17 mouse cellular contexts compared by ENCODE assay signal in genomic region chr7:132568817-132569216, GRCm38 (mm10). TPM values are rescaled to one million over a fixed set of nuclear protein-coding genes. Genes with fewer than 3 reads are reported as not detected.
A peak's percentile ranks its signal among the peaks of the same experiment; 100 is the strongest.
DNase-seq lines count a peak whose midpoint lies in the region; ATAC-seq and TF ChIP-seq lines count a peak whose summit lies in the region.
"Had no signal": no experiment of that assay in that cellular context is flagged by ENCODE, and none has a peak within 500 bp of the region (broad histone marks: within the 10 kb centered on the region; RNA-seq: fewer than 3 reads in every experiment).

No protein-coding gene starts in this region.

- ATAC-seq in liver, postnatal 0 days, result no peak; the same call in 1 of the 2 replicates

- H3K9me3 ChIP-seq in liver, postnatal 0 days (ENCODE audit: low read length), result no peaks in the 10 kb centered on the region
- H3K9me3 ChIP-seq: G1E; hindbrain, embryonic 15.5 days; neural tube, embryonic 12.5 days had no signal

- peaks cover 40% of the 10 kb centered on the region for H3K36me3 ChIP-seq in liver, postnatal 0 days (replicated peaks; ENCODE audit: insufficient read depth, low read length)

- TF ChIP-seq CTCF in liver, postnatal 0 days (IDR thresholded peaks at IDR 0.05; ENCODE audit: low read depth), result no peak

- no peak for TF ChIP-seq EP300 in liver, postnatal 0 days (IDR thresholded peaks at IDR 0.05; ENCODE audit: low read depth)

- no peak overlapping the region for H3K4me3 ChIP-seq in liver, postnatal 0 days (ENCODE audit: low read depth, low read length)
- H3K4me3 ChIP-seq: hindbrain, embryonic 15.5 days; neural tube, embryonic 12.5 days had no signal

- H3K9ac ChIP-seq in liver, postnatal 0 days (replicated peaks), result no peak overlapping the region
- H3K9ac ChIP-seq: hindbrain, embryonic 15.5 days; neural tube, embryonic 12.5 days had no signal

- peaks cover 19% of the 10 kb centered on the region for H3K4me1 ChIP-seq in liver, postnatal 0 days (ENCODE audit: insufficient read depth)

- H3K4me2 ChIP-seq in liver, postnatal 0 days (ENCODE audit: low read depth, low read length), result no peak overlapping the region
- H3K4me2 ChIP-seq: hindbrain, embryonic 15.5 days; neural tube, embryonic 12.5 days had no signal

- peaks cover 22% of the 10 kb centered on the region for H3K27me3 ChIP-seq in liver, postnatal 0 days (ENCODE audit: insufficient read depth, low read length)
- H3K27me3 ChIP-seq: hindbrain, embryonic 15.5 days; neural tube, embryonic 12.5 days had no signal

- H3K27ac ChIP-seq in liver, postnatal 0 days (ENCODE audit: low read depth), result no peak overlapping the region
- H3K27ac ChIP-seq: hindbrain, embryonic 15.5 days; neural tube, embryonic 12.5 days had no signal

- WGBS in liver, postnatal 0 days (ENCODE audit: insufficient replicate concordance), result 64% methylated on average over 6 of the region's 6 CpGs

- DNase-seq in layer of hippocampus, adult 9-11 months, result peak; percentile 26
- DNase-seq in layer of hippocampus, adult 9-10 months (ENCODE audit: low spot score), result no peak
- peak; percentile 62 for DNase-seq in T-cell, adult 2 months (ENCODE audit: low spot score)
- peak; percentile 48 for DNase-seq in naive thymus-derived CD4-positive, alpha-beta T cell, adult 2 months (ENCODE audit: low read depth)
- DNase-seq in thymus, postnatal 14 days, result peak; percentile 67
- no peak for DNase-seq in liver, postnatal 0 days
- DNase-seq in right cerebral cortex, postnatal 25 days, result no peak
- no peak for DNase-seq in embryo, embryonic 9.5 days (ENCODE audit: extremely low spot score)
- DNase-seq: adrenal gland, postnatal 25 days; cerebellum, postnatal 14 days; gastrocnemius, postnatal 25 days; kidney, postnatal 4 days; left cerebral cortex, postnatal 4 days had no signal

RNA-seq across cellular contexts. Expression of gene Oat, which starts 7.4 kb away (rescaled TPM):
- 43.8 and 44.6 TPM in 2 replicates for polyA plus RNA-seq in liver, postnatal 0 days (2015; fragmentation: Nextera tagmentation; extraction: Ambion mirVana)

RNA-seq across cellular contexts. Expression of gene Nkx1-2, which starts 30.6 kb away (rescaled TPM):
- not detected in 2 replicates for polyA plus RNA-seq in liver, postnatal 0 days (2015; fragmentation: Nextera tagmentation; extraction: Ambion mirVana)
- polyA plus RNA-seq: G1E; lung, embryonic 16.5 days had no signal

RNA-seq across cellular contexts. Expression of gene Lhpp, which starts 41.6 kb away (rescaled TPM):
- 9.0 and 10.4 TPM in 2 replicates for polyA plus RNA-seq in liver, postnatal 0 days (2015; fragmentation: Nextera tagmentation; extraction: Ambion mirVana)

Comparison
In these comparisons a context has a peak if more than half of its experiments do, and no peak if none do; other contexts are left out.
1. DNase-seq: peak in layer of hippocampus, adult 9-11 months (single experiment), T-cell, adult 2 months (single experiment), naive thymus-derived CD4-positive, alpha-beta T cell, adult 2 months (single experiment) and thymus, postnatal 14 days (single experiment); none in layer of hippocampus, adult 9-10 months (single experiment), liver, postnatal 0 days (single experiment), right cerebral cortex, postnatal 25 days (single experiment) and embryo, embryonic 9.5 days (single experiment).